Comparison of ENCODE assay signal across 26 mouse cellular contexts in the genomic region with DNA sequence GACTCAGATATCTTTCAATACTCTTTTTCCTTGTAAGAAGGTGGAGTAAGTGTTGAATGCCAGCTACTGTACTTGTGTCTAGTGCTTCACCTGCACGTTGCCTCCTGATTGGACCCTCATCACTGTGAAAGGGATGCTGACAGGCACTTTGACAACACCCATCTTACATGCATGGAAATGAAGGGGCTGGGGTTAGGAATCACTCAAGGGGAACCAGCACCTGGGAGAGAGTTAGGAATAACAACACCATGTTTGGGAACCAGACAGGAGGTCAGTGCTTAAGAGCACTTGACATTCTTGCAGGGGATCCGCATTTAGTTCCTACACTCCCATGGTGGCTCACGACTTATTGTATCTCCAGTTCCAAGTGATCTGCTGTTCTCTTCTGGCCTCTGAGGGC. TPM values are rescaled to one million over a fixed set of nuclear protein-coding genes. Genes with fewer than 3 reads are reported as not detected.
A peak's percentile ranks its signal among the peaks of the same experiment; 100 is the strongest.
DNase-seq lines count a peak whose midpoint lies in the region; ATAC-seq lines count a peak whose summit lies in the region.
"Had no signal": no experiment of that assay in that cellular context is flagged by ENCODE, and none has a peak within 500 bp of the region (broad histone marks: within the 10 kb centered on the region; RNA-seq: fewer than 3 reads in every experiment).

No protein-coding gene starts in this region.

- H3K4me1 ChIP-seq in heart, embryonic 11.5 days (ENCODE audit: control insufficient read depth, insufficient read depth, low read length) = no peaks in the 10 kb centered on the region
- H3K4me1 ChIP-seq in heart, embryonic 14.5 days (ENCODE audit: control insufficient read depth in 2 of 2, insufficient read depth in 2 of 2, low read length in 2 of 2) = peaks cover 3 to 5% of the 10 kb centered on the region in 2 experiments; a peak in 3 of 4 replicates
- peaks cover 30% of the 10 kb centered on the region for H3K4me1 ChIP-seq in limb, embryonic 10.5 days

- H3K4me3 ChIP-seq in heart, embryonic 11.5 days (ENCODE audit: low read depth, low read length) = no peak overlapping the region
- no peak overlapping the region for H3K4me3 ChIP-seq in heart, embryonic 14.5 days (ENCODE audit: control insufficient read depth in 1 of 2, insufficient read depth in 1 of 2, low read depth in 1 of 2, low read length in 2 of 2)
- H3K4me3 ChIP-seq in limb, embryonic 10.5 days = no peak overlapping the region
- H3K4me3 ChIP-seq: embryonic facial prominence, embryonic 12.5 days; embryonic facial prominence, embryonic 15.5 days; gastrocnemius, adult 2 months; heart, adult 2 months had no signal

- WGBS in heart, embryonic 11.5 days (ENCODE audit: insufficient replicate concordance) = 50% methylated on average over 3 of the region's 3 CpGs
- WGBS in heart, embryonic 14.5 days = 24% methylated on average over 3 of the region's 3 CpGs
- 89% methylated on average over 3 of the region's 3 CpGs for WGBS in limb, embryonic 10.5 days

- ATAC-seq in heart, embryonic 11.5 days (replicated peaks; ENCODE audit: insufficient number of reproducible peaks, low FRiP score, low TSS enrichment) = no peak
- ATAC-seq in heart, embryonic 14.5 days (ENCODE audit: insufficient number of reproducible peaks, insufficient read depth, low FRiP score, low read depth) = 0 out of 2 replicates have a peak, but pooled peaks have one; percentile 21
- ATAC-seq: CD4-positive, CD25-positive, alpha-beta regulatory T cell, adult 4 months; forebrain, embryonic 14.5 days; forebrain, postnatal 0 days; hindbrain, postnatal 0 days; inflammation-experienced regulatory T-cells, adult 6 months had no signal

- H3K4me2 ChIP-seq in heart, embryonic 11.5 days = no peak overlapping the region
- no peak overlapping the region for H3K4me2 ChIP-seq in heart, embryonic 14.5 days (ENCODE audit: low read length)
- H3K4me2 ChIP-seq: embryonic facial prominence, embryonic 12.5 days; embryonic facial prominence, embryonic 15.5 days; hindbrain, embryonic 14.5 days had no signal

- no peak overlapping the region for H3K9ac ChIP-seq in heart, embryonic 11.5 days (ENCODE audit: low read depth, low read length)
- no peak overlapping the region for H3K9ac ChIP-seq in heart, embryonic 14.5 days (ENCODE audit: low read length)
- H3K9ac ChIP-seq: embryonic facial prominence, embryonic 12.5 days; embryonic facial prominence, embryonic 15.5 days; forebrain, postnatal 0 days; hindbrain, embryonic 14.5 days had no signal

- no peaks in the 10 kb centered on the region for H3K27me3 ChIP-seq in heart, embryonic 11.5 days (ENCODE audit: control insufficient read depth, insufficient read depth, low read length)
- H3K27me3 ChIP-seq in heart, embryonic 14.5 days (ENCODE audit: control insufficient read depth, insufficient read depth, low read length) = no peaks in the 10 kb centered on the region
- H3K27me3 ChIP-seq in limb, embryonic 10.5 days (ENCODE audit: low read depth, poor library complexity, severe bottlenecking) = no peaks in the 10 kb centered on the region
- H3K27me3 ChIP-seq: embryonic facial prominence, embryonic 12.5 days; embryonic facial prominence, embryonic 15.5 days had no signal

- 0 out of 2 replicates have a peak overlapping the region, but pooled peaks have one; percentile 7 for H3K27ac ChIP-seq in heart, embryonic 11.5 days (ENCODE audit: low read depth, low read length)
- H3K27ac ChIP-seq in heart, embryonic 14.5 days (replicated peaks in 1 of 2; ENCODE audit: control insufficient read depth in 1 of 2, insufficient read depth in 1 of 2, low read depth in 2 of 2, low read length in 2 of 2) = peak overlapping the region; percentile 28 to 37; a peak in 1 of 4 replicates
- H3K27ac ChIP-seq in limb, embryonic 10.5 days = no peak overlapping the region
- H3K27ac ChIP-seq: embryonic facial prominence, embryonic 12.5 days; embryonic facial prominence, embryonic 15.5 days; gastrocnemius, adult 2 months; heart, adult 2 months; hindbrain, embryonic 14.5 days; hindbrain, postnatal 0 days had no signal

- no peak for DNase-seq in heart, adult 9 months (ENCODE audit: low spot score in 2 of 2)
- DNase-seq in heart, adult 18-20 months = no peak
- peak; percentile 21 for DNase-seq in limb, embryonic 10.5 days (ENCODE audit: low spot score)
- no peak for DNase-seq in left cerebral cortex, postnatal 10 days (ENCODE audit: extremely low spot score in 1 of 2, low spot score in 2 of 2)
- DNase-seq: adrenal gland, adult 2 months; adrenal gland, postnatal 14 days; cerebellum, adult 11 months; cerebellum, adult 2 months; cerebellum, adult 9-11 months; cerebellum, postnatal 25 days; forebrain, postnatal 0 days; gastrocnemius, adult 2 months; gastrocnemius, postnatal 14 days; heart, adult 2 months; heart, postnatal 10 days; kidney, adult 11 months; kidney, adult 8-10 months had no signal

- no peaks in the 10 kb centered on the region for H3K36me3 ChIP-seq in heart, embryonic 11.5 days (ENCODE audit: control insufficient read depth, insufficient read depth, low read length)
- H3K36me3 ChIP-seq in heart, embryonic 14.5 days (ENCODE audit: control insufficient read depth, insufficient read depth, low read length) = no peaks in the 10 kb centered on the region
- H3K36me3 ChIP-seq in limb, embryonic 10.5 days = no peaks in the 10 kb centered on the region
- H3K36me3 ChIP-seq: embryonic facial prominence, embryonic 12.5 days; embryonic facial prominence, embryonic 15.5 days had no signal

- intact Hi-C loops in left cerebral cortex, postnatal 10 days (cut with DNase I) = no loop called here

- 0 out of 2 replicates have a peak, but pooled peaks cover 3% of the 10 kb centered on the region for H3K9me3 ChIP-seq in heart, embryonic 11.5 days (replicated peaks; ENCODE audit: control insufficient read depth, low read length)
- H3K9me3 ChIP-seq in heart, embryonic 14.5 days (ENCODE audit: control insufficient read depth, low read length) = 0 out of 2 replicates have a peak, but pooled peaks cover 5% of the 10 kb centered on the region
- no peaks in the 10 kb centered on the region for H3K9me3 ChIP-seq in limb, embryonic 10.5 days (replicated peaks)
- H3K9me3 ChIP-seq: embryonic facial prominence, embryonic 15.5 days had no signal

RNA-seq across cellular contexts. Expression of gene Atrnl1, which starts 7.2 kb away (rescaled TPM):
- 4.0 and 4.4 TPM in 2 replicates for polyA plus RNA-seq in heart, embryonic 11.5 days (2014; fragmentation: Nextera tagmentation; extraction: Ambion mirVana)
- 4.2 and 5.0 TPM in 2 replicates for polyA plus RNA-seq in heart, embryonic 14.5 days (2014; fragmentation: Nextera tagmentation; extraction: Ambion mirVana)
- 10 to 100 TPM; 12.9 to 15.9 TPM for total RNA-seq in heart, adult 18-20 months (2021)
- polyA plus RNA-seq in limb, embryonic 10.5 days (2016; fragmentation: Nextera tagmentation; extraction: Ambion mirVana) = 3.2 and 5.1 TPM in 2 replicates
- total RNA-seq in left cerebral cortex, postnatal 10 days (2021) = 100 to 1,000 TPM; 110 to 113 TPM
